Mouse (Mus musculus) forebrain, embryonic 14.5 days (tissue): ENCODE results near the gene Necap1. TPM values are rescaled to one million over a fixed set of nuclear protein-coding genes. Genes with fewer than 3 reads are reported as not detected.

Source experiments
- ATAC-seq: fragments of 200-750 bp; cut with Nextera tagmentation; 2 replicates; pipeline ENCODE4 v1.8.0; 2017; ENCODE audit warnings: mild to moderate bottlenecking, moderate library complexity
- DNase-seq: peaks from one replicate; pipeline ENCODE4 v3.0.0-alpha.2; 2015; ENCODE audit warnings: low spot score
- H3K27ac ChIP-seq: fragments of 300-500 bp; sonication (generic); 2 replicates; pipeline ENCODE4 v1.5.1; 2014; ENCODE audit warnings: low read depth, mild to moderate bottlenecking, control low read depth, low read length, moderate library complexity
- H3K27me3 ChIP-seq: fragments of 300-500 bp; sonication (generic); replicated peaks from 2 replicates; pipeline ENCODE4 v1.6.1; 2014; ENCODE audit warnings: low read length, control low read depth, mixed read lengths; ENCODE audit not compliant: control insufficient read depth, insufficient read depth
- H3K36me3 ChIP-seq: fragments of 300-500 bp; sonication (generic); 2 replicates; pipeline ENCODE4 v1.6.1; 2014; ENCODE audit warnings: low read length, control low read depth; ENCODE audit not compliant: control insufficient read depth, insufficient read depth
- H3K4me1 ChIP-seq: fragments of 300-500 bp; sonication (generic); 2 replicates; pipeline ENCODE4 v1.6.1; 2014; ENCODE audit warnings: antibody characterized with exemption, low read length, control low read depth; ENCODE audit not compliant: control insufficient read depth, insufficient read depth
- H3K4me2 ChIP-seq: fragments of 300-500 bp; sonication (generic); 2 replicates; pipeline ENCODE4 v1.6.1; 2014; ENCODE audit warnings: mild to moderate bottlenecking, control low read depth, low read length
- H3K4me3 ChIP-seq: fragments of 300-500 bp; sonication (generic); 2 replicates; pipeline ENCODE4 v1.5.1; 2014; ENCODE audit warnings: low read depth, low read length, control low read depth
- H3K9ac ChIP-seq: fragments of 300-500 bp; sonication (generic); 2 replicates; pipeline ENCODE4 v1.6.1; 2014; ENCODE audit warnings: mild to moderate bottlenecking, low read length, control low read depth, moderate library complexity
- H3K9me3 ChIP-seq: fragments of 300-500 bp; sonication (generic); replicated peaks from 2 replicates; pipeline ENCODE4 v1.6.1; 2016; ENCODE audit warnings: low read length, control low read depth, mixed read lengths; ENCODE audit not compliant: control insufficient read depth
- WGBS: fragments of 180-500 bp; shearing (Covaris S2); extraction: QIAGEN DNeasy Blood & Tissue Kit; methylation state at CpG from one replicate; pipeline ENCODE4 v1.1.7; 2014; 5-methylcytosine and 5-hydroxymethylcytosine counted together
- polyA plus RNA-seq: library from polyadenylated mRNA; unstranded; fragments of >200 nt; fragmentation: Nextera tagmentation; extraction: Ambion mirVana; gene quantifications from 2 replicates; pipeline ENCODE4 v1.2.1, GENCODE M21; 2014

Gene Necap1
- polyA plus RNA-seq, 1 experiment from 2014 or later: 106 TPM

DNA sequence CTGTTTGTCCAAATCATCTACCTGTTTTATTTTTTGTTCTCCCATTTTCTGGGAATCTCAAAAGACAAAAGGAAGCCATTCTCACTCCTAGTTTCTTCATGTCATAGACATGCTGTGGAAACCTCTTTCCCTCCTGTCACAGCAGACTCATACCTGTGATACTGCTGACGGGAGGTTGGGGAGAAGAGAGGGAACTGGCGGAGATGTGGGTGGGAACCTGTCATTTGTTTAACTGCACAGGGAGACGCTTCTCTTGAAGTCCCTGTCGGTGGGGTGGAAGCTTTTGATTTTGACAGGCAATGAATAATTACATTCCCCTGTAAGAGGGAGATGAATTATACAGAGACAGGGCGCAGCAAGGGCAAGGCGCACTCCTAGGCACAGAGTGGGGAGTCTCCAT, 30.5 kb upstream of the Necap1 start:
- 84% methylated on average over 6 of the region's 6 CpGs for WGBS
- no peaks in the 10 kb centered on the region for H3K9me3 ChIP-seq
- peaks cover 36% of the 10 kb centered on the region for H3K36me3 ChIP-seq
- H3K9ac ChIP-seq: no peak overlapping the region
- no peak overlapping the region for H3K4me2 ChIP-seq
- no peak overlapping the region for H3K4me3 ChIP-seq
- no peaks in the 10 kb centered on the region for H3K4me1 ChIP-seq
- no peaks in the 10 kb centered on the region for H3K27me3 ChIP-seq
- DNase-seq (peak; percentile 7), ATAC-seq (no peak)
- H3K27ac ChIP-seq: no peak overlapping the region

DNA sequence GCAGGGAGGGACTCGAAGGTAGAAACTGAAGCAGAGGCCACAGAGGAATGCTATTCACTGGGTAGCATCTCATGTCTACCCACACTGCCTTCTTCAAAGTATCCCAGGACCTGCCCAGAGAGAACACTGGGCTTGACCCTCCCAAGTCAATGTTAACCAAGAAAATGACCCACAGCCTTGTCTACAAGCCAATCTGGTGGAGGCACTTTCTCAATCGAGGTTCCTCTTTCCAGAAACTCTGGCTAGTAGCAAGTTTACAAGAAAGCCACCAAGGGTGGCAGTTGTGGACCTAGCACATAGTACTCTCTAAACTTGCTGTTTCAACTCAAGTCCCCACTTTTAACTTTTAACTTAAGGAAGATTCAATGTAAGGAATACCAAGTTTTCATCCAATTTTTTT, 21.6 kb upstream of the Necap1 start:
- Histone ChIP-seq H3K9me3 (no peaks in the 10 kb centered on the region), H3K36me3 (no peaks in the 10 kb centered on the region), H3K27ac (no peak overlapping the region), H3K4me1 (no peaks in the 10 kb centered on the region), H3K4me3 (no peak overlapping the region), H3K4me2 (no peak overlapping the region), H3K9ac (no peak overlapping the region), H3K27me3 (no peaks in the 10 kb centered on the region)
- WGBS: 81% methylated on average over 2 of the region's 2 CpGs
- no peak for DNase-seq
- no peak for ATAC-seq

DNA sequence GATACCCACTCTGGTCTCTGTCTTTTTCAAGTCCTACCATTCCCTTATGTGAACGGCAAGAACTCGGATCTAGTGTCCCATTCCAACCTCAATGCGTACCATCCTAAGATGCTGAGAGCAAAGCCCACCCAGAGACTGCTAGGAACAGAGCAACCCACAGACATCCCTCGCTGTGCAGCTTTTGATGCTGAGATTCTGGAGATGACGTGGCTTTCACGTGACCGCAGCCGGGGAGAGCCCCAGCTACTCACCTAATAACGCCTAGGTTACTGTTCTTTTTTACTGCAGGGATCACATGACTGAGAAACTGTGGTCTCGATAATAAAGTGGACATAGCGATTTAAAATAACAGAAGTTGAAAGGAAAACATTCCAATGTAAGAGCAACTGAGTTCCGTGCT, 19.7 kb upstream of the Necap1 start:
- Histone ChIP-seq H3K4me2 (no peak overlapping the region), H3K36me3 (no peaks in the 10 kb centered on the region), H3K9me3 (no peaks in the 10 kb centered on the region), H3K4me3 (no peak overlapping the region), H3K27me3 (no peaks in the 10 kb centered on the region), H3K27ac (no peak overlapping the region), H3K9ac (no peak overlapping the region), H3K4me1 (no peaks in the 10 kb centered on the region)
- no peak for DNase-seq
- ATAC-seq: no peak
- 87% methylated on average over 12 of the region's 12 CpGs for WGBS

DNA sequence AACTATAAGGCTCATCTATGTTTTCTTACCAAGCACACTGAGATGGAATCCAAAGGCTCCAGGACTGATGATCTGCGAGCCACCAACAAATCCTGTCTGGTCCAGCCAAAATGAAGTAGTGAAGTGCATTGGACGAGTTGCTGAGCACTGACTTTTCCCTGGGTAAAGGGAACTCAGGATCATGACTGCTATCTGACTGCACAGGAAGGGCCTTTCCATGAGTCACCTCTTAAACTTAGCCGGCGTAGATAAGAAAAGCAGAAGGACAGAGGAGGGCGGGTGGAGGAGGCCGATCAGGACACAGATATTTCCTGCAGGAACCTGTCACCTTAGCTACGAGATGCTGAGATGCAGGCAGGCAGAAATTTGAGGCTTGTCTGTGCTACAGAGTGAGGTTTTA, 18.3 kb upstream of the Necap1 start, which contains the start of gene C3ar1:
C3ar1 (minus strand) TSS at position 207 of the 400 bp plus-strand sequence.
- WGBS: 86% methylated on average over 7 of the region's 7 CpGs
- H3K9ac ChIP-seq: no peak within 1 kb of the TSS
- H3K27ac ChIP-seq: no peak within 1 kb of the TSS
- DNase-seq: no peak
- ATAC-seq: no peak
- H3K36me3 ChIP-seq: no peaks in the 10 kb centered on the region
- H3K4me3 ChIP-seq: no peak within 1 kb of the TSS
- H3K4me2 ChIP-seq: no peak within 1 kb of the TSS
- no peaks in the 10 kb centered on the region for H3K9me3 ChIP-seq
- H3K4me1 ChIP-seq: no peaks in the 10 kb centered on the region
- no peaks in the 10 kb centered on the region for H3K27me3 ChIP-seq

DNA sequence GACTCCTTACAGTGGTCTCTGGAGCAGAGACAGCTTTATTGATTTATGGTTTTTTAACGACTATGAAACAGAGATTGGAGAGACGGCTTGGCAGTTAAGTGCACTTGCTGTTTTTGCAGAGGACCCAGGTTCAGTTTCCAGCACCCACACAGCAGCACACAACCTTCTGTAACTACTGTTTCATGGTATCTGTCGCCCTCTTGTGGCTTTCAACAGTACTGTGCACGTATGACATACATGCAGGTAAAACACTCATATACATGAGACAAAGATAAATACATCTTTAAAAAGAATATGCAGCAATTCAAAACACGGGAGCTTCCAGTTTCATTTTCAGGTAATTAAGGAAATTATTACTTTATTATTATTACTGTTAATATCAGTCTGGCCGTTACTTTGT, 11.8 kb upstream of the Necap1 start:
- Histone ChIP-seq H3K4me3 (no peak overlapping the region), H3K4me1 (no peaks in the 10 kb centered on the region), H3K9ac (no peak overlapping the region), H3K9me3 (peaks cover 9% of the 10 kb centered on the region; the same call in 1 of the 2 replicates), H3K27ac (no peak overlapping the region), H3K4me2 (no peak overlapping the region), H3K36me3 (no peaks in the 10 kb centered on the region), H3K27me3 (no peaks in the 10 kb centered on the region)
- WGBS: 82% methylated on average over 6 of the region's 6 CpGs
- no peak for DNase-seq
- ATAC-seq: no peak

DNA sequence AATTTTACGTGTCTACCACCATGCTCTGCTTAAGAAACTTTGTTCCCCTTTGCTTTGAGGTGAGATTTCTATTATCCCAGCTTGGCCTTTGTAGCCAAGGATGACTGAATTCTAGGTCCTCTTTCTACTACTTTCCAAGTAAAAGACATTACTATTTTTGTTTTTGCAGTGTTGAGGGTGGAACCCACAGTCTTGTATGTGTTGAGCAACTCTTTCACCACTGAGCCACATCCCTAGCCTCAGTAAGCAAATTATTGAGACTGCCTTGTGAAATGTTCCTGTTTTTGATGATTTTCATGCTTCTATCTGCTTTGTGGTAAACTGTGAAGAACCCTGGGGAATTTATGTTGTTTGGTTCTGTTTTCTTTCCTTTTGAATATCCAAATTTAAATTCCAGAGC, 11.4 kb upstream of the Necap1 start:
- WGBS: 76% methylated on average over 1 of the region's 1 CpGs
- no peaks in the 10 kb centered on the region for H3K4me1 ChIP-seq
- no peak overlapping the region for H3K9ac ChIP-seq

DNA sequence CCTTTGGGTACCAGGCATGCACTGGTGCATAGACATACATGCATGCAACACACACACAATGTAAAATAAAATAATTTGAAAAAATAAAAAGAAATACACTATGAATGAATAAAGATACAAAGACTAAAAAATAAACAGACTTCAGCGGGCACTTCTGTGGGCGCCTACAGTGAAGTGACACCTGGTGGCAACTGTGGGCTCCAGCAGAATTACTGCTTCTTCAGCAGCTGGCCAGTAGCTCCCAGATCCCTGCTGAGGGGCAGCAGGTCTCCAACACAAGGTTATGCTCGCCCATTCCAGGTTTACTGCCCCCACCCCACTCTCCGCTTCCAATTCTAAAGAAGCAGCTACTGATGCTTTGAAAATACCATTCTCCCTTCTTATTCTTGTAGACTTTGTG, 6.4 kb upstream of the Necap1 start:
- 67% methylated on average over 4 of the region's 4 CpGs for WGBS
- no peak for ATAC-seq
- Histone ChIP-seq H3K4me3 (no peak overlapping the region), H3K9me3 (no peaks in the 10 kb centered on the region), H3K27ac (no peak overlapping the region), H3K9ac (no peak overlapping the region), H3K27me3 (no peaks in the 10 kb centered on the region), H3K4me1 (no peaks in the 10 kb centered on the region), H3K4me2 (no peak overlapping the region), H3K36me3 (no peaks in the 10 kb centered on the region)
- DNase-seq: peak; percentile 8

More for the DNA sequence above, 11.4 kb upstream of the Necap1 start:
- no peak for ATAC-seq
- Histone ChIP-seq H3K4me3 (no peak overlapping the region), H3K9me3 (peaks cover 9% of the 10 kb centered on the region; the same call in 1 of the 2 replicates), H3K27ac (no peak overlapping the region), H3K36me3 (no peaks in the 10 kb centered on the region), H3K4me2 (no peak overlapping the region), H3K27me3 (no peaks in the 10 kb centered on the region)
- no peak for DNase-seq

DNA sequence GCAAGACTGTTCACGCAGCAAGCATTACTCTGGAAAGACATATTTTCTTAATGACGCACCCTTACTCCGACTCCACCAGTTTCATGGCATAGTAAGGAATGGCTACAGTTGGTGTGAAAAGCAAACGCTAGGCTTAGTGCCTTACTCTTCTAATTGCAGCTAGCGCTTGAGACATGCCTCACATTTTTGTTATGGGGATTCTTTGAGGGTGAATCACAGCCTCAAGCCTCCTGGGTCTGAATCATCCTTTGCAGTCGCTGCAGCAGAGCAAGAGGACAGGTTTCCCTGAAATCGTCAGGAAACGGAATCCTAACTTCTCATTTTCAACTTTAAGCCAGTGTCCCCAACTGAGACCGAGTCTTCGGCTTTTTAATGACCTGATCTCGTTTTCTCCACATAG, 4.4 kb upstream of the Necap1 start:
- Histone ChIP-seq H3K4me1 (no peaks in the 10 kb centered on the region), H3K9ac (no peak overlapping the region), H3K9me3 (no peaks in the 10 kb centered on the region), H3K4me3 (no peak overlapping the region), H3K27me3 (no peaks in the 10 kb centered on the region), H3K4me2 (no peak overlapping the region), H3K36me3 (no peaks in the 10 kb centered on the region), H3K27ac (no peak overlapping the region)
- WGBS: 84% methylated on average over 11 of the region's 11 CpGs
- DNase-seq: no peak
- no peak for ATAC-seq

DNA sequence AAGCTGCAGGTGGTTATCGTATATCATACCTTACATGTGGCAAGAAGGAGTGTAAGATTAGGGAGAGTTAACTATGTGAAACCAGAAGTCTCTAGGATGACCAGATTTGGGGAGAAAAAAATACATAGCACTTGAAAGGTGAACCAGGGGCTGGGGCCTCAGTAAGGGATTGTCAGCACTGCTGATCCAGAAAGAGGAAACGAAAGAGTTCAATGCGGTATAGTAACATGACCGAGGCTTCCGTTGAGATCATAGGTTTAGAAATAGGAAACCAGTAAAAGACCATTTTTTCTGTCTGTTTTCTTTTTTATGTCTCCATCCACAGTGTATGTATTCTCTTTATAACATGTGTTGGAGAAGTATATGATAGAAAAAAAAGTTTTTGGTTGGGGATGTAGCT, 1.5 kb upstream of the Necap1 start:
- Histone ChIP-seq H3K4me1 (peaks cover 5% of the 10 kb centered on the region; the same call in 1 of the 2 replicates), H3K27ac (no peak overlapping the region), H3K9ac (no peak overlapping the region), H3K4me2 (no peak overlapping the region), H3K27me3 (no peaks in the 10 kb centered on the region), H3K4me3 (no peak overlapping the region), H3K36me3 (peaks cover 7% of the 10 kb centered on the region), H3K9me3 (no peaks in the 10 kb centered on the region)
- no peak for ATAC-seq
- WGBS: 98% methylated on average over 5 of the region's 5 CpGs
- DNase-seq: no peak
